Mouse (Mus musculus): ENCODE results near the gene Glra1. TPM values are rescaled to one million over a fixed set of nuclear protein-coding genes. Genes with fewer than 3 reads are reported as not detected.
A peak's percentile ranks its signal among the peaks of the same experiment; 100 is the strongest.

The Glra1 gene
- polyA plus RNA-seq, 1 experiment from 2014 or later: 5.5 TPM

DNA sequence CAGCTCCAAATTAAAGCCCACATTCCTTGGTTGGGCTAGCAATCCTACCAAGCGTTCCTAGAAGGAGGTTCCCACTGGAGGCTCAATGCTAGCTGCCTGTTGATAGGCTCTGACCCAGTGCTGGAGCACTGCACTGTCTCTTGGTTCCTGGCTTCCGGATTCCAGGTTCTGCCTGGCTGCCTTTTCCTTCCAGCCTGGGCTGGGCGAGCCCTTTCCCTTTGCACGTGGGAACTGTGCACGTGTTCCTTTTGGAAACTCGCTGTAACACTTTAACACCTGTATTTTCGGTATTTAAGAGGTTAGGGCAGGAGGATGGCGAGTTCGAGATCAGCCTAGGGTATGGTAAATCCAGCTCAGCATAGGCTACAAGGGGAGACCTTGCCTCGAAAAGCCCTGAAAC, 140.0 kb downstream of the Glra1 start:
- Histone ChIP-seq H3K4me2 (replicated peaks) (peak overlapping the region; percentile 70), H3K9ac (0 out of 2 replicates have a peak overlapping the region, but pooled peaks have one; percentile 38), H3K4me3 (no peak overlapping the region; the same call in 1 of the 2 replicates), H3K36me3 (peaks cover 7% of the 10 kb centered on the region; the same call in 1 of the 2 replicates), H3K4me1 (peaks cover 21% of the 10 kb centered on the region), H3K27ac (no peak overlapping the region), H3K9me3 (no peaks in the 10 kb centered on the region), H3K27me3 (replicated peaks) (no peaks in the 10 kb centered on the region)
- WGBS: 82% methylated on average over 10 of the region's 10 CpGs
- no peak for ATAC-seq (ENCODE audit: low FRiP score, low read depth)

DNA sequence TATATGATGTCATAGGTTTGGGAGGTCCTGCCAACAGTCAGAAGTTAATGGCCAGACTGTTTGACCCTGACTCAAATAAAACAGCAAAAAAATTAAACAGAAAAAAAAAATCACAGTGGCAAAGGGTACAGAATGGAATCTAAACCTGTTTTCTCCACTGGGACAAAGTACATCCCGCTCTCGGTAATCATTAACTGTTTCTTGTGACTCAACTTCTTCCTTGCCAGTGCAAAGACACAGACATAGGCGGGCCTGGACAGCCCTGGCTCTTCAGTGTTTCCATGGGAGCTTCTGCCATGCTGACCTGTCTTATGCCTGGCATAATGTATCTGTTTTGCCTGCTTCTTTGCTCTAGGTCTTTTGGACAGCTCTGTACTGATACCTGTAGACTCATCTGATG, 142.8 kb downstream of the Glra1 start:
- no peaks in the 10 kb centered on the region for H3K9me3 ChIP-seq
- WGBS: 79% methylated on average over 3 of the region's 3 CpGs
- H3K9ac ChIP-seq: no peak overlapping the region
- no peak overlapping the region for H3K27ac ChIP-seq
- H3K27me3 ChIP-seq (replicated peaks): no peaks in the 10 kb centered on the region
- H3K36me3 ChIP-seq: no peaks in the 10 kb centered on the region
- H3K4me2 ChIP-seq (replicated peaks): no peak overlapping the region
- H3K4me1 ChIP-seq: peaks cover 12% of the 10 kb centered on the region
- no peak overlapping the region for H3K4me3 ChIP-seq
- no peak for ATAC-seq (ENCODE audit: low FRiP score, low read depth)

DNA sequence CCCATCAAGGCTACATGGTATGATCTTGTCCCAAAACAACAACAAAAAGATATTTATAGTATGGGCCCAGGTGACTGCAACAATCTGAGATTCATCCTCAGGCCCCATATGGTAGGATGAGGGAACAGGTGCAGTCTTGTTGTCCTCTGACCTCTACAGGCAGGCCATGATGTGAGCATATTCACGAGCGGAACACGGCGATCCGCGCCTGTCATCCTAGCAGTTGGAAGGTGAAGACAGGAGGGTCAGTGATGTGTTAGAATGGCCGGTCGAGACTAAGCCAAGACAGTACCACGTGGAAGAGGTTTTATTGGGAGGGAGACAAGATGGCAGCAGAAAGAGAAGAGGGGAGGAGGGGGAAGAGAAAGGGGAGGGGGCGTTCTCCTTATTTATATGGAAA, 143.3 kb downstream of the Glra1 start:
- H3K9me3 ChIP-seq: no peaks in the 10 kb centered on the region
- H3K27ac ChIP-seq: no peak overlapping the region
- WGBS: 86% methylated on average over 10 of the region's 10 CpGs
- no peak for ATAC-seq (ENCODE audit: low FRiP score, low read depth)
- H3K4me1 ChIP-seq: peaks cover 17% of the 10 kb centered on the region
- no peak overlapping the region for H3K9ac ChIP-seq
- H3K4me2 ChIP-seq (replicated peaks): no peak overlapping the region
- no peak overlapping the region for H3K4me3 ChIP-seq
- no peaks in the 10 kb centered on the region for H3K27me3 ChIP-seq (replicated peaks)
- no peaks in the 10 kb centered on the region for H3K36me3 ChIP-seq

Small RNAs within 50 kb of the gene (microRNA-seq; reads per million reads assigned to microRNA genes)
- gene Mir7652: not detected

Other genes with a start within 250 kb of the Glra1 start
- 545 and 567 TPM in 2 replicates for gene Sparc, start 185.0 kb downstream of the Glra1 start, polyA plus RNA-seq (2016; fragmentation: Nextera tagmentation; extraction: Ambion mirVana)
- 275 and 300 TPM in 2 replicates for gene Atox1, start 147.0 kb downstream of the Glra1 start, polyA plus RNA-seq (2016; fragmentation: Nextera tagmentation; extraction: Ambion mirVana)
- gene G3bp1, start 138.5 kb downstream of the Glra1 start, polyA plus RNA-seq (2016; fragmentation: Nextera tagmentation; extraction: Ambion mirVana): 178 and 185 TPM in 2 replicates

Measured in neural tube, embryonic 12.5 days (tissue).